Comparison of ENCODE assay signal across 9 mouse cellular contexts in the genomic region with DNA sequence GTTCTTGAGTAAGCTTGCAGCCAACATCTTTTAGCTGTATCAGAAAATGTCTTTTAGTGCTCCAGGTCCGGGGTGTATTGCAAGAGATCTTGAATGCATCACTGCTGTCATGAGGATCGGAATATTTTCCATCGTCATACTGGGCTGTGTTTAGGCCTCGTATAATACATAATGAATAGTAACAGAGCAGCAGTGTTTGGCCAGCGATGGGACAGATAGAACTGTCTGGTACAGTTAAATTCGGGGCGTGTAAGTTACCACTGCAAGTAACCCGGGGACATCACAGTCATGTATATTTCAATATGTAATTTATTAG. TPM values are rescaled to one million over a fixed set of nuclear protein-coding genes. Genes with fewer than 3 reads are reported as not detected.
DNase-seq lines count a peak whose midpoint lies in the region; ATAC-seq and TF ChIP-seq lines count a peak whose summit lies in the region.
"Had no signal": no experiment of that assay in that cellular context is flagged by ENCODE, and none has a peak within 500 bp of the region (broad histone marks: within the 10 kb centered on the region; RNA-seq: fewer than 3 reads in every experiment).

No protein-coding gene starts in this region.

- TF ChIP-seq CTCF in liver, postnatal 0 days (IDR thresholded peaks at IDR 0.05; ENCODE audit: low read depth) = no peak
- TF ChIP-seq CTCF in thymus, adult 2 months (IDR thresholded peaks at IDR 0.05; ENCODE audit: borderline replicate concordance, control insufficient read depth, extremely low read depth, insufficient read depth, low read length, poor library complexity) = no peak

- peak overlapping the region; percentile 79 for H3K4me2 ChIP-seq in heart, embryonic 11.5 days
- peak overlapping the region; percentile 92 for H3K4me2 ChIP-seq in liver, postnatal 0 days (ENCODE audit: low read depth, low read length)

- H3K9ac ChIP-seq in heart, embryonic 11.5 days (ENCODE audit: low read depth, low read length) = peak overlapping the region; percentile 91
- no peak overlapping the region; the same call in 1 of the 2 replicates for H3K9ac ChIP-seq in ES-E14 (ENCODE audit: insufficient read depth, low read depth, low read length, poor library complexity, severe bottlenecking)
- H3K9ac ChIP-seq in liver, postnatal 0 days (replicated peaks) = peak overlapping the region; percentile 85; the same call in 1 of the 2 replicates

- H3K4me1 ChIP-seq in heart, embryonic 11.5 days (ENCODE audit: control insufficient read depth, insufficient read depth, low read length) = peaks cover 16% of the 10 kb centered on the region; the same call in 1 of the 2 replicates
- peaks cover 3 to 7% of the 10 kb centered on the region in 2 experiments; a peak in 3 of 4 replicates for H3K4me1 ChIP-seq in ES-E14 (ENCODE audit: control insufficient read depth in 2 of 2, insufficient read depth in 2 of 2, low read length in 2 of 2, poor library complexity in 1 of 2)
- H3K4me1 ChIP-seq in liver, postnatal 0 days (ENCODE audit: insufficient read depth) = peaks cover 7% of the 10 kb centered on the region
- H3K4me1 ChIP-seq in thymus, adult 2 months (replicated peaks; ENCODE audit: control insufficient read depth, insufficient read depth, low read length) = peaks cover 10% of the 10 kb centered on the region; the same call in 1 of the 2 replicates

- no peak for DNase-seq in heart, adult 8-10 months (ENCODE audit: low spot score)
- no peak for DNase-seq in ES-E14 (ENCODE audit: low read depth, low spot score)
- peak; percentile 24 to 27 for DNase-seq in heart, postnatal 10 days
- no peak for DNase-seq in liver, postnatal 0 days
- no peak for DNase-seq in thymus, postnatal 10 days (ENCODE audit: low spot score in 2 of 2)
- no peak for DNase-seq in thymus, adult 2 months
- no peak for DNase-seq in embryo, embryonic 10 days (ENCODE audit: low spot score)

- H3K27ac ChIP-seq in heart, embryonic 11.5 days (ENCODE audit: low read depth, low read length) = peak overlapping the region; percentile 95; the same call in 1 of the 2 replicates
- H3K27ac ChIP-seq in ES-E14 (ENCODE audit: insufficient read depth, low read depth, low read length, poor library complexity, severe bottlenecking) = no peak overlapping the region
- no peak overlapping the region for H3K27ac ChIP-seq in liver, postnatal 0 days (ENCODE audit: low read depth)
- H3K27ac ChIP-seq in thymus, adult 2 months (ENCODE audit: control insufficient read depth, insufficient read depth, low read length) = no peak overlapping the region

- intact Hi-C loops in heart, postnatal 10 days (cut with DNase I) = loop anchor here (2.0 to 5.0 kb wide), 6 partner anchors 29 to 275 kb away; no protein-coding TSS in a partner anchor

- ATAC-seq in heart, embryonic 11.5 days (replicated peaks; ENCODE audit: insufficient number of reproducible peaks, low FRiP score, low TSS enrichment) = no peak
- ATAC-seq in liver, postnatal 0 days = no peak

- no peaks in the 10 kb centered on the region for H3K9me3 ChIP-seq in heart, embryonic 11.5 days (replicated peaks; ENCODE audit: control insufficient read depth, low read length)
- H3K9me3 ChIP-seq in ES-E14 (ENCODE audit: control insufficient read depth, insufficient read depth, low read depth, low read length) = no peaks in the 10 kb centered on the region
- no peaks in the 10 kb centered on the region for H3K9me3 ChIP-seq in liver, postnatal 0 days (ENCODE audit: low read length)

- in situ Hi-C loops in ES-E14 (cut with MboI; ENCODE audit: low sequenced_read_pairs in 2 of 2, unreplicated experiment in 2 of 2) = no loop called here

- H3K27me3 ChIP-seq in heart, embryonic 11.5 days (ENCODE audit: control insufficient read depth, insufficient read depth, low read length) = no peaks in the 10 kb centered on the region
- no peaks in the 10 kb centered on the region for H3K27me3 ChIP-seq in liver, postnatal 0 days (ENCODE audit: insufficient read depth, low read length)
- H3K27me3 ChIP-seq in thymus, adult 2 months (ENCODE audit: control insufficient read depth, insufficient read depth, low read length) = no peaks in the 10 kb centered on the region
- H3K27me3 ChIP-seq: CH12.LX had no signal

- no peaks in the 10 kb centered on the region for H3K36me3 ChIP-seq in heart, embryonic 11.5 days (ENCODE audit: control insufficient read depth, insufficient read depth, low read length)
- H3K36me3 ChIP-seq in ES-E14 (ENCODE audit: control insufficient read depth, insufficient read depth, low read length, poor library complexity, severe bottlenecking) = no peaks in the 10 kb centered on the region
- H3K36me3 ChIP-seq in liver, postnatal 0 days (replicated peaks; ENCODE audit: insufficient read depth, low read length) = no peaks in the 10 kb centered on the region
- H3K36me3 ChIP-seq in thymus, adult 2 months (ENCODE audit: control insufficient read depth, insufficient read depth, low read length) = no peaks in the 10 kb centered on the region

- TF ChIP-seq POLR2A in thymus, adult 2 months (IDR thresholded peaks at IDR 0.05; ENCODE audit: control insufficient read depth, extremely low read depth, insufficient read depth, low read length, poor library complexity) = no peak

- peak overlapping the region; percentile 86 for H3K4me3 ChIP-seq in heart, embryonic 11.5 days (ENCODE audit: low read depth, low read length)
- peak overlapping the region; percentile 87 to 88; a peak in 3 of 4 replicates for H3K4me3 ChIP-seq in ES-E14 (ENCODE audit: insufficient read depth in 1 of 2, low read depth in 1 of 2, low read length in 2 of 2, poor library complexity in 1 of 2, severe bottlenecking in 1 of 2)
- H3K4me3 ChIP-seq in liver, postnatal 0 days (ENCODE audit: low read depth, low read length) = peak overlapping the region; percentile 84
- H3K4me3 ChIP-seq in thymus, adult 2 months (ENCODE audit: control insufficient read depth, insufficient read depth, low read length) = no peak overlapping the region

- TF ChIP-seq EP300 in liver, postnatal 0 days (IDR thresholded peaks at IDR 0.05; ENCODE audit: low read depth) = no peak

- 30% methylated on average over 8 of the region's 8 CpGs for WGBS in heart, embryonic 11.5 days (ENCODE audit: insufficient replicate concordance)
- WGBS in liver, postnatal 0 days (ENCODE audit: insufficient replicate concordance) = 37% methylated on average over 8 of the region's 8 CpGs
- 73% methylated on average over 8 of the region's 8 CpGs for WGBS in thymus, adult 2 months

TF ChIP-seq in ES-E14, 5 proteins besides CTCF, POLR2A, EP300 and RAD21:
- no peak for TF ChIP-seq MAFK (IDR thresholded peaks at IDR 0.05; ENCODE audit: insufficient read depth, low read depth, low read length)
- no peak for TF ChIP-seq ZC3H11A (IDR thresholded peaks at IDR 0.05; ENCODE audit: borderline replicate concordance, low read depth, low read length)
- TF ChIP-seq CHD2 (IDR thresholded peaks at IDR 0.05; ENCODE audit: low read depth, low read length) = no peak
- TF ChIP-seq ZNF384 (IDR thresholded peaks at IDR 0.05; ENCODE audit: low read depth, low read length) = no peak
- TF ChIP-seq HCFC1 (IDR thresholded peaks at IDR 0.05; ENCODE audit: borderline replicate concordance, insufficient read depth, low read length) = no peak

RNA-seq across cellular contexts. Expression of a gene that starts 1.6 kb away (rescaled TPM):
- polyA plus RNA-seq in heart, embryonic 11.5 days (2014; fragmentation: Nextera tagmentation; extraction: Ambion mirVana) = 33.8 and 37.6 TPM in 2 replicates
- 100 to 1,000 TPM; 165 to 198 (median 178) TPM for total RNA-seq in heart, adult 8-10 months (2022)
- 54.3 and 76.0 TPM in 2 replicates for total RNA-seq in ES-E14 (2012; rRNA removed)
- 100 to 1,000 TPM; 191 to 198 TPM for total RNA-seq in heart, postnatal 10 days (2021)
- 6.8 and 7.7 TPM in 2 replicates for polyA plus RNA-seq in liver, postnatal 0 days (2015; fragmentation: Nextera tagmentation; extraction: Ambion mirVana)
- 40.1 and 40.8 TPM in 2 replicates for polyA plus RNA-seq in thymus, adult 2 months (2012; rRNA removed)
- total RNA-seq: CH12.LX had no signal

RNA-seq across cellular contexts. Expression of a gene that starts 1.8 kb away (rescaled TPM):
- polyA plus RNA-seq in heart, embryonic 11.5 days (2014; fragmentation: Nextera tagmentation; extraction: Ambion mirVana) = 0.15 and 0.27 TPM in 2 replicates
- total RNA-seq in heart, adult 8-10 months (2022) = under 1 TPM; 0.37 to 0.88 (median 0.64) TPM
- total RNA-seq in ES-E14 (2012; rRNA removed) = 0.21 and 0.27 TPM in 2 replicates
- total RNA-seq in heart, postnatal 10 days (2021) = 1 to 10 TPM; 2.3 to 2.6 TPM
- polyA plus RNA-seq in liver, postnatal 0 days (2015; fragmentation: Nextera tagmentation; extraction: Ambion mirVana) = 0.58 and 0.75 TPM in 2 replicates
- polyA plus RNA-seq in thymus, adult 2 months (2012; rRNA removed) = 0.34 and 0.36 TPM in 2 replicates
- total RNA-seq: CH12.LX had no signal

Comparison
In these comparisons a context has a peak if more than half of its experiments do, and no peak if none do; other contexts are left out.
1. DNase-seq: peak in heart, postnatal 10 days (2 of 2); none in heart, adult 8-10 months (single experiment), ES-E14 (single experiment), liver, postnatal 0 days (single experiment), thymus, postnatal 10 days (0 of 2), thymus, adult 2 months (single experiment) and embryo, embryonic 10 days (single experiment).